Mouse (Mus musculus): ENCODE data around the gene Ly6g6e. TPM values are rescaled to one million over a fixed set of nuclear protein-coding genes. Genes with fewer than 3 reads are reported as not detected.

The Ly6g6e gene
- polyA plus RNA-seq, 1 experiment = 5.3 TPM

- 53% methylated on average over 15 of the region's 15 CpGs for WGBS
- H3K27ac ChIP-seq (ENCODE audit: insufficient read depth, low read length) = 0 out of 2 replicates have a peak overlapping the region, but pooled peaks have one; percentile 15
- no peaks in the 10 kb centered on the region for H3K27me3 ChIP-seq (ENCODE audit: control insufficient read depth, insufficient read depth, low read length)
- DNase-seq = peak in 1 of 2 experiments; percentile 53
- no peak overlapping the region for H3K4me3 ChIP-seq (replicated peaks; ENCODE audit: insufficient read depth, low read depth, low read length)
- H3K4me1 ChIP-seq (ENCODE audit: control insufficient read depth, insufficient read depth, low read length) = peaks cover 66% of the 10 kb centered on the region
- TF ChIP-seq POLR2A (IDR thresholded peaks at IDR 0.05; ENCODE audit: borderline replicate concordance, insufficient read depth, low read length) (no peak), CTCF (IDR thresholded peaks at IDR 0.05; ENCODE audit: borderline replicate concordance, insufficient read depth, low read depth, low read length) (no peak)
These were observed 18.0 kb downstream of the Ly6g6e start for GRCm38 (mm10) chr17:35094475-35095365.

DNA sequence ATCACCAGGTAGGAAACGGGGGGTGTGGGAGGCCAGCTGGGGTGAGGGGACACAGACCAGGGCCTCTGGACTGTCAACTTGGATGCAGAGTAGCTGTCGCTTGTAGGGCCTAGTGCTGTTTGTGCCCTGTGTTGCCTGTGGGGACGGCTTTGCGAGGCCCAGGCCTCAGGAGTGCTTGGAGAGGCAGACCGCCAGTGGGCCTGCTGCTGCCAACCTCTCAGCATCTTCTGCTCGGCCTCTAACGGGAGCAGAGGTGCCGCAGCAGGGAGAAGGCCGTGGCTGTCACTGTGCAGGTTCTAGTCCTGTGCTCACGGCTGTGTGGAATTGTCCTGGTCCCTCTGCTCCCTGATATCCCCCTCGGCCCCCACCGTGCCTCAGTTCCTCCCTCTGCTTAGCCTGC lies 19.9 kb downstream of the Ly6g6e start:
- TF ChIP-seq POLR2A (IDR thresholded peaks at IDR 0.05; ENCODE audit: borderline replicate concordance, insufficient read depth, low read length) (no peak), CTCF (IDR thresholded peaks at IDR 0.05; ENCODE audit: borderline replicate concordance, insufficient read depth, low read depth, low read length) (no peak)
- Histone ChIP-seq H3K4me3 (replicated peaks; ENCODE audit: insufficient read depth, low read depth, low read length) (no peak overlapping the region), H3K4me1 (ENCODE audit: control insufficient read depth, insufficient read depth, low read length) (peaks cover 76% of the 10 kb centered on the region), H3K27me3 (ENCODE audit: control insufficient read depth, insufficient read depth, low read length) (no peaks in the 10 kb centered on the region), H3K27ac (ENCODE audit: insufficient read depth, low read length) (peak overlapping the region; percentile 86)
- 20% methylated on average over 12 of the region's 12 CpGs for WGBS
- peak; percentile 59 to 67 for DNase-seq

- H3K4me3 ChIP-seq (replicated peaks; ENCODE audit: insufficient read depth, low read depth, low read length) = no peak overlapping the region
- peaks cover 76% of the 10 kb centered on the region for H3K4me1 ChIP-seq (ENCODE audit: control insufficient read depth, insufficient read depth, low read length)
- TF ChIP-seq POLR2A (IDR thresholded peaks at IDR 0.05; ENCODE audit: borderline replicate concordance, insufficient read depth, low read length) = no peak
- 0 out of 2 replicates have a peak, but pooled peaks have one; percentile 41 for TF ChIP-seq CTCF (IDR thresholded peaks at IDR 0.05; ENCODE audit: borderline replicate concordance, insufficient read depth, low read depth, low read length)
- peak; percentile 72 to 78 for DNase-seq
- WGBS = 13% methylated on average over 12 of the region's 12 CpGs
- peak overlapping the region; percentile 86 for H3K27ac ChIP-seq (ENCODE audit: insufficient read depth, low read length)
- no peaks in the 10 kb centered on the region for H3K27me3 ChIP-seq (ENCODE audit: control insufficient read depth, insufficient read depth, low read length)
These were observed 20.5 kb downstream of the Ly6g6e start for GRCm38 (mm10) chr17:35097164-35097655.

GRCm38 (mm10) chr17:35100196-35100765 lies 23.6 kb downstream of the Ly6g6e start:
- TF ChIP-seq CTCF (IDR thresholded peaks at IDR 0.05; ENCODE audit: borderline replicate concordance, insufficient read depth, low read depth, low read length) (no peak), POLR2A (IDR thresholded peaks at IDR 0.05; ENCODE audit: borderline replicate concordance, insufficient read depth, low read length) (no peak)
- no peak for DNase-seq
- Histone ChIP-seq H3K4me1 (ENCODE audit: control insufficient read depth, insufficient read depth, low read length) (peaks cover 78% of the 10 kb centered on the region), H3K27ac (ENCODE audit: insufficient read depth, low read length) (no peak overlapping the region), H3K27me3 (ENCODE audit: control insufficient read depth, insufficient read depth, low read length) (no peaks in the 10 kb centered on the region), H3K4me3 (replicated peaks; ENCODE audit: insufficient read depth, low read depth, low read length) (no peak overlapping the region)
- WGBS = 46% methylated on average over 10 of the region's 10 CpGs

DNA sequence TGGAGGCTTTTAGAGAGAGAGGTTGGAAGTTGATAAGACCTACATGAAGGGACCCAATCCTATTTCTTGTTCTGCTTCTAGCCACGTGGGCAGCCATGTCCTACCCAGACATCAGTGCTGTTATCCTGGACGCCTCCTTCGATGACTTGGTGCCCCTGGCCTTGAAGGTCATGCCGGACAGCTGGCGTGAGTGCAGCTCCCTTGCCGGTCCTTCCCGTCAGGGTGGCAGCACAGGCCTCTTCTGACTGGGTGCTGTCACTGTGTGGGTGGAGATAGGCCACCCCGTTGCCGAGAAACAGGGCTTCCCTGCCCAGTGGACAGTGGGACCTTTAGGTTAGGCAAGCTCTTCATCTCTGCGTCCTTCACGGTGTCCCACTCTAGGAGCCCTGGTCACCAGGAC lies 24.5 kb downstream of the Ly6g6e start:
- WGBS = 30% methylated on average over 11 of the region's 11 CpGs
- no peaks in the 10 kb centered on the region for H3K27me3 ChIP-seq (ENCODE audit: control insufficient read depth, insufficient read depth, low read length)
- H3K27ac ChIP-seq (ENCODE audit: insufficient read depth, low read length) = peak overlapping the region; percentile 29
- no peak overlapping the region for H3K4me3 ChIP-seq (replicated peaks; ENCODE audit: insufficient read depth, low read depth, low read length)
- TF ChIP-seq POLR2A (IDR thresholded peaks at IDR 0.05; ENCODE audit: borderline replicate concordance, insufficient read depth, low read length) = no peak
- no peak for TF ChIP-seq CTCF (IDR thresholded peaks at IDR 0.05; ENCODE audit: borderline replicate concordance, insufficient read depth, low read depth, low read length)
- H3K4me1 ChIP-seq (ENCODE audit: control insufficient read depth, insufficient read depth, low read length) = peaks cover 80% of the 10 kb centered on the region
- DNase-seq = no peak

DNA sequence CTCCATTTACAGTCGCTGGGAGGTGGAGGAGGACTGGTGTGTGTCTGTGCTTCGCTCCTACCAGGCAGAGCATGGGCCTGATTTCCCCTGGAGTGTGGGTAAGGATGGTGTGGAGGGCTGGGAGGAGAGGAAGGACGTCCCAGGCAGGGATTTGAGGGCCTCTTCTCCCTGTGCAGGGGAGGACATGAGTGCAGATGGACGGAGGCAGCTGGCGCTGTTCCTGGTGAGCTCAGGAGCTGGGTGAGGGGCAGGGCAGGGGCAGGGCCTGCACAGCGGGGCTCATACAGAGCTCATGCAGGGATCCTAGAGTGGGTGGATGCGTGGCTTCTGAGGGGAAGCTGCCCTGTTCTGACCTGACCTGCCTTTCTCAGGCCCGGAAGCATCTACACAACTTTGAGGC lies 25.6 kb downstream of the Ly6g6e start:
- Histone ChIP-seq H3K27me3 (ENCODE audit: control insufficient read depth, insufficient read depth, low read length) (no peaks in the 10 kb centered on the region), H3K27ac (ENCODE audit: insufficient read depth, low read length) (peak overlapping the region; percentile 29), H3K4me1 (ENCODE audit: control insufficient read depth, insufficient read depth, low read length) (peaks cover 71% of the 10 kb centered on the region), H3K4me3 (replicated peaks; ENCODE audit: insufficient read depth, low read depth, low read length) (no peak overlapping the region)
- DNase-seq = peak in 1 of 2 experiments; percentile 55
- TF ChIP-seq POLR2A (IDR thresholded peaks at IDR 0.05; ENCODE audit: borderline replicate concordance, insufficient read depth, low read length) (no peak), CTCF (IDR thresholded peaks at IDR 0.05; ENCODE audit: borderline replicate concordance, insufficient read depth, low read depth, low read length) (no peak)
- 18% methylated on average over 8 of the region's 8 CpGs for WGBS

- H3K27ac ChIP-seq (ENCODE audit: insufficient read depth, low read length) = no peak overlapping the region
- no peak overlapping the region for H3K4me3 ChIP-seq (replicated peaks; ENCODE audit: insufficient read depth, low read depth, low read length)
- no peaks in the 10 kb centered on the region for H3K27me3 ChIP-seq (ENCODE audit: control insufficient read depth, insufficient read depth, low read length)
- no peak for DNase-seq
- TF ChIP-seq POLR2A (IDR thresholded peaks at IDR 0.05; ENCODE audit: borderline replicate concordance, insufficient read depth, low read length) = no peak
- TF ChIP-seq CTCF (IDR thresholded peaks at IDR 0.05; ENCODE audit: borderline replicate concordance, insufficient read depth, low read depth, low read length) = no peak
- peaks cover 68% of the 10 kb centered on the region for H3K4me1 ChIP-seq (ENCODE audit: control insufficient read depth, insufficient read depth, low read length)
- WGBS = 35% methylated on average over 6 of the region's 6 CpGs
These were observed 26.6 kb downstream of the Ly6g6e start for GRCm38 (mm10) chr17:35103221-35103690.

Data from cerebellum, adult 2 months (tissue).